Mouse (Mus musculus) cortical plate, adult 2 months (tissue): ENCODE measurements at regions not wholly inside any gene's neighbourhood (a gene's known extent, or its start where the extent isn't known, plus 50 kb on each side); places are given as distances from the start of the nearest gene placed in this dataset.

Experiments
- H3K27ac ChIP-seq: fragments of 200-500 bp; 2 replicates; pipeline ENCODE4 v1.5.1; 2012; ENCODE audit warnings: low read length, control low read depth, inconsistent platforms; ENCODE audit not compliant: insufficient read depth
- H3K4me1 ChIP-seq: fragments of 200-500 bp; 2 replicates; pipeline ENCODE4 v1.6.1; 2011; ENCODE audit warnings: low read length; ENCODE audit not compliant: control insufficient read depth, insufficient read depth
- H3K4me3 ChIP-seq: fragments of 200-500 bp; 2 replicates; pipeline ENCODE4 v1.5.1; 2011; ENCODE audit warnings: mild to moderate bottlenecking, low read length, control low read depth; ENCODE audit not compliant: insufficient read depth
- CTCF ChIP-seq: fragments of 200-500 bp; IDR thresholded peaks from 2 replicates; pipeline ENCODE4 v1.5.1; 2011; ENCODE audit warnings: mild to moderate bottlenecking, control low read depth, low read length; ENCODE audit not compliant: insufficient read depth; ENCODE audit errors: extremely low read depth
- POLR2A ChIP-seq: fragments of 200-500 bp; IDR thresholded peaks from 2 replicates; pipeline ENCODE4 v1.6.1; 2011; ENCODE audit warnings: mild to moderate bottlenecking, low read length, control low read depth; ENCODE audit not compliant: insufficient read depth; ENCODE audit errors: extremely low read depth

GRCm38 (mm10) chr15:62421073-62421851, 1423.7 kb downstream of the Gsdmc2 start:
- H3K4me3 ChIP-seq: no peak overlapping the region
- H3K27ac ChIP-seq: no peak overlapping the region
- H3K4me1 ChIP-seq: no peaks in the 10 kb centered on the region
- TF ChIP-seq POLR2A: no peak
- no peak for TF ChIP-seq CTCF

- H3K4me3 ChIP-seq: no peak overlapping the region
- H3K27ac ChIP-seq: no peak overlapping the region
- no peaks in the 10 kb centered on the region for H3K4me1 ChIP-seq
- no peak for TF ChIP-seq CTCF
- no peak for TF ChIP-seq POLR2A
These were observed 1428.3 kb downstream of the Gsdmc2 start for GRCm38 (mm10) chr15:62416691-62417090.

GRCm38 (mm10) chr15:62413694-62414093, 1431.3 kb downstream of the Gsdmc2 start:
- TF ChIP-seq POLR2A (no peak), CTCF (no peak)
- no peaks in the 10 kb centered on the region for H3K4me1 ChIP-seq
- no peak overlapping the region for H3K4me3 ChIP-seq
- no peak overlapping the region for H3K27ac ChIP-seq

DNA sequence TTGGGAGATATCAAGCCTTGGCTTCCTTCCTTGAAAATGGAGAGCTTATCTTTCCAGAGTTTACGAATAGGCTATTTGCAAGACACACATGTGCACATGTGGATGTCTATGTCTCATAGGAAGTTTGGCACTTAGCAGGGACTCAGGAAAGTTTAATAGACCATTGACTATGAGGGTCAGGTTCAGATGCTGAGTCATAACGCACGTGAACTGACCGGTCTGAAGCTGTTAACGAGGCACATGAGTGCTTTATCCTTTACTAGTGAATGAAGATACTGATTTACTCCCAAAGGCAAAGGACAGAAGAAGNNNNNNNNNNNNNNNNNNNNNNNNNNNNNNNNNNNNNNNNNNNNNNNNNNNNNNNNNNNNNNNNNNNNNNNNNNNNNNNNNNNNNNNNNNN, 1442.8 kb downstream of the Gsdmc2 start:
- no peak for TF ChIP-seq POLR2A
- no peak for TF ChIP-seq CTCF
- no peak overlapping the region for H3K27ac ChIP-seq
- no peaks in the 10 kb centered on the region for H3K4me1 ChIP-seq
- no peak overlapping the region for H3K4me3 ChIP-seq

DNA sequence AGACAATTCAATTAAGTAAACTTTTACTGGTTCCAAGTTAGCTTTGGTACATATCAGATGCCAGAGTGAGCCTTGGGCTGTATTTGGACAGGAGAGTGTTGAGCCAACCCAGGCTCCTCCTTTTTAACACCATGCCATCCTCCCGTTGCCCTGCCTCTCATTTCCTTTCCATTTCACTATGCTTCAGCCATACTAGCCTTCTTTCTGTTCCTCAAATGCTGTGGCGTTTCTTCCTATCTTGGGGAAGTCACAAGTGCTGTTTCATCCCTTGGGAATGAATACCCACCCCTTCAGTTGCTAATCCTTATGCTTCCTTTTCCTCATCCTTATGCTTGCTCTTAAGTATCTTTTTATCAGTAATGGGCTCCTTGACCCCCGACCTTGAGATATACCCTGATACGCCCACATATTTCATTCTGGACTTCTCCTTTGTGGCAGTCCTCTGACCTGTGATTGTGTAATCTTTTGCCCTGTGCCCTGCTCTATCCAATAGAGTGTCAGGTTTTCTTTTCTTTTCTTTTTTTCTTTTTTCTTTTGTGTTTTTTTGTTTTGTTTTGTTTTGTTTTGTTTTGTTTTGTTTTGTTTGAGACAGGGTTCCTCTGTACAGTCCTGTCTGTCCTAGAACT, 1443.9 kb downstream of the Gsdmc2 start:
- no peak for TF ChIP-seq CTCF
- no peak for TF ChIP-seq POLR2A
- Histone ChIP-seq H3K4me1 (no peaks in the 10 kb centered on the region), H3K27ac (no peak overlapping the region), H3K4me3 (no peak overlapping the region)

- no peak for TF ChIP-seq POLR2A
- TF ChIP-seq CTCF: no peak
These were observed 1445.6 kb downstream of the Gsdmc2 start for GRCm38 (mm10) chr15:62399381-62399780.

DNA sequence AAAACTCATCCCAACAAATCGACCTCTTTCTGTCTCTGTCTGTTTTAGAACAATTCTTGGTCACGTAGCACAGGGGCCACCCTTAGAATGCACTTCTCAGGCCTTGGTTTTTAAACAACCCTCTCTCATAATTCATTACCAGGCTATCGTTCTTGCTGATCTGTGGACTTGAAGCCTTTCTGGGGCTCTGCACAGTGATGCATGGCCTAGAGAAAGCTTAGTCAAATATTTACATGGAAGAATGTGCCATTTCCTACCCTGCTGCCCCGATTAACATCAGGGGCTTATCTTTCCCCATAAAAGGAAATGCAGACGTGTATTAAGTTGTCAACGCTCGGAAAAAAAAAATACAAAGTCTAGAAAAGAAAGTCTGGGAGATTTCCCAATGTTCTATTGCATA, 1448.0 kb downstream of the Gsdmc2 start:
- TF ChIP-seq CTCF (no peak), POLR2A (no peak)
- Histone ChIP-seq H3K4me1 (no peaks in the 10 kb centered on the region), H3K27ac (no peak overlapping the region), H3K4me3 (no peak overlapping the region)

More at GRCm38 (mm10) chr15:62399381-62399780, 1445.6 kb downstream of the Gsdmc2 start:
- Histone ChIP-seq H3K4me1 (no peaks in the 10 kb centered on the region), H3K4me3 (no peak overlapping the region), H3K27ac (no peak overlapping the region)

GRCm38 (mm10) chr15:62395377-62395776, 1449.6 kb downstream of the Gsdmc2 start:
- H3K27ac ChIP-seq: no peak overlapping the region
- H3K4me3 ChIP-seq: no peak overlapping the region
- TF ChIP-seq POLR2A: no peak
- TF ChIP-seq CTCF: no peak
- no peaks in the 10 kb centered on the region for H3K4me1 ChIP-seq

DNA sequence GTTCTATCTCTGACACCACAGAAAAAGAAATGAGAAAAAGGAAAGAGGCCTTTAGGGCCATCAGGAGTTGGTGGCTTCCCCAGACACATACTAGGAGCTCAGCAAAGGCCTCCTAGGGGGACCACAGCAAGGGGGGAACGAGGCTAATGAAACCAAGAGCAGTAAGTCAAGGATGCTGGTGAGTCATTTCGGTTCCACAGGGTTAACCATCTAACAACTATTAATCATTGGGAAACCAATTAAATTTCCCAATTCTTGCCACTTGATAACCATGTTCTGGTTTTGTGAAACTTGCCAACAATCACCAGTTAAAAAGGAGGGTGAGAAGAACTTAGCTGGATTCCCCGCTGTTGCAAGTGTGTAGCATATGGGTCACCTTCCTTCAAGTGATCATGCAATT, 1451.6 kb downstream of the Gsdmc2 start:
- Histone ChIP-seq H3K4me3 (no peak overlapping the region), H3K4me1 (no peaks in the 10 kb centered on the region), H3K27ac (no peak overlapping the region)
- TF ChIP-seq POLR2A: no peak
- TF ChIP-seq CTCF: no peak

- no peak overlapping the region for H3K27ac ChIP-seq
- no peak for TF ChIP-seq CTCF
- no peak for TF ChIP-seq POLR2A
These were observed 1452.1 kb downstream of the Gsdmc2 start for GRCm38 (mm10) chr15:62392839-62393238.

DNA sequence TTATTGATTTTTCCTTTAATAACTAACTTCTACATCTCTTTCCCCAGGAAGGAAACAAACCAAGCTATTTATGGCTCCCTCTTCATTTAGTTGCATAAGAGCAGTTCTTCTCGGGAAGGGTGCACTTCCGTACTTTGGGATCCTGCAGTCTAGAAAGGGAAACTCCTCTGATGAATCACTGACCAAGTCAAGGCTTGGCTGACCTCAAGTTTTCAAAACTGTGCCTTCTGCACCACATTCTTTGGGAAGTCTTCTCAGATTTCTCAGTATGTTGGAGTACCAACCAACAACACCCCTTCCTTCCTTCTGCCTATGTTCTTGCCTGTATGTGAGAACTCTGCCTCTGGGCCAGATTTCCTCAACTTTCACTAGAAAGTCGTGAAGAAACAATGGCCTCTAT, 1452.6 kb downstream of the Gsdmc2 start:
- Histone ChIP-seq H3K4me1 (no peaks in the 10 kb centered on the region), H3K27ac (no peak overlapping the region), H3K4me3 (no peak overlapping the region)
- TF ChIP-seq CTCF (no peak), POLR2A (no peak)

More at GRCm38 (mm10) chr15:62392839-62393238, 1452.1 kb downstream of the Gsdmc2 start:
- no peak overlapping the region for H3K4me3 ChIP-seq
- H3K4me1 ChIP-seq: no peaks in the 10 kb centered on the region
